Mouse (Mus musculus): ENCODE measurements at regions not wholly inside any gene's neighbourhood (a gene's known extent, or its start where the extent isn't known, plus 50 kb on each side); places are given as distances from the start of the nearest gene placed in this dataset.

- H3K4me3 ChIP-seq (ENCODE audit: low read depth, low read length): no peak overlapping the region
- no peak overlapping the region for H3K9ac ChIP-seq (ENCODE audit: low read depth, low read length)
- H3K4me1 ChIP-seq (ENCODE audit: control insufficient read depth, insufficient read depth, low read length): no peaks in the 10 kb centered on the region
- WGBS: 44% methylated on average over 3 of the region's 3 CpGs
- no peak overlapping the region for H3K4me2 ChIP-seq (ENCODE audit: low read depth, low read length)
- no peaks in the 10 kb centered on the region for H3K9me3 ChIP-seq (ENCODE audit: control insufficient read depth, low read length)
- ATAC-seq (ENCODE audit: low read depth) (no peak), DNase-seq (ENCODE audit: low spot score) (no peak)
- no peak overlapping the region for H3K27ac ChIP-seq (replicated peaks; ENCODE audit: low read depth, low read length)
- H3K27me3 ChIP-seq (replicated peaks; ENCODE audit: control insufficient read depth, insufficient read depth, low read length): no peaks in the 10 kb centered on the region
- no peaks in the 10 kb centered on the region for H3K36me3 ChIP-seq (ENCODE audit: control insufficient read depth, insufficient read depth, low read length)
Observed at GRCm38 (mm10) chr10:97093886-97094285, 385.5 kb upstream of the Dcn start.

- Histone ChIP-seq H3K4me2 (ENCODE audit: low read depth, low read length) (no peak overlapping the region), H3K9me3 (ENCODE audit: control insufficient read depth, low read length) (no peaks in the 10 kb centered on the region), H3K27me3 (replicated peaks; ENCODE audit: control insufficient read depth, insufficient read depth, low read length) (no peaks in the 10 kb centered on the region), H3K36me3 (ENCODE audit: control insufficient read depth, insufficient read depth, low read length) (no peaks in the 10 kb centered on the region), H3K9ac (ENCODE audit: low read depth, low read length) (no peak overlapping the region), H3K27ac (replicated peaks; ENCODE audit: low read depth, low read length) (no peak overlapping the region), H3K4me1 (ENCODE audit: control insufficient read depth, insufficient read depth, low read length) (no peaks in the 10 kb centered on the region), H3K4me3 (ENCODE audit: low read depth, low read length) (no peak overlapping the region)
- 77% methylated on average over 3 of the region's 3 CpGs for WGBS
- ATAC-seq (ENCODE audit: low read depth) (no peak; the same call in 1 of the 2 replicates), DNase-seq (ENCODE audit: low spot score) (no peak)
Observed at GRCm38 (mm10) chr10:97114501-97114900, 364.9 kb upstream of the Dcn start.

- Histone ChIP-seq H3K27ac (replicated peaks; ENCODE audit: low read depth, low read length) (no peak overlapping the region), H3K9me3 (ENCODE audit: control insufficient read depth, low read length) (no peaks in the 10 kb centered on the region), H3K9ac (ENCODE audit: low read depth, low read length) (no peak overlapping the region), H3K4me2 (ENCODE audit: low read depth, low read length) (no peak overlapping the region), H3K4me1 (ENCODE audit: control insufficient read depth, insufficient read depth, low read length) (no peaks in the 10 kb centered on the region), H3K36me3 (ENCODE audit: control insufficient read depth, insufficient read depth, low read length) (no peaks in the 10 kb centered on the region), H3K27me3 (replicated peaks; ENCODE audit: control insufficient read depth, insufficient read depth, low read length) (no peaks in the 10 kb centered on the region), H3K4me3 (ENCODE audit: low read depth, low read length) (no peak overlapping the region)
- WGBS: 67% methylated on average over 1 of the region's 1 CpGs
- DNase-seq (ENCODE audit: low spot score): no peak
- ATAC-seq (ENCODE audit: low read depth): no peak
Observed at GRCm38 (mm10) chr10:97122693-97123092, 356.7 kb upstream of the Dcn start.

- 54% methylated on average over 2 of the region's 2 CpGs for WGBS
- no peak overlapping the region for H3K27ac ChIP-seq (replicated peaks; ENCODE audit: low read depth, low read length)
- no peak for DNase-seq (ENCODE audit: low spot score)
- H3K36me3 ChIP-seq (ENCODE audit: control insufficient read depth, insufficient read depth, low read length): no peaks in the 10 kb centered on the region
- H3K9ac ChIP-seq (ENCODE audit: low read depth, low read length): no peak overlapping the region
- no peak overlapping the region for H3K4me3 ChIP-seq (ENCODE audit: low read depth, low read length)
- no peak overlapping the region for H3K4me2 ChIP-seq (ENCODE audit: low read depth, low read length)
- no peaks in the 10 kb centered on the region for H3K4me1 ChIP-seq (ENCODE audit: control insufficient read depth, insufficient read depth, low read length)
- no peaks in the 10 kb centered on the region for H3K27me3 ChIP-seq (replicated peaks; ENCODE audit: control insufficient read depth, insufficient read depth, low read length)
- no peak for ATAC-seq (ENCODE audit: low read depth)
- no peaks in the 10 kb centered on the region for H3K9me3 ChIP-seq (ENCODE audit: control insufficient read depth, low read length)
Observed at GRCm38 (mm10) chr10:97141561-97141960, 337.8 kb upstream of the Dcn start.

GRCm38 (mm10) chr10:97158561-97159395 is 320.6 kb upstream of the Dcn start:
- DNase-seq (ENCODE audit: low spot score): no peak

GRCm38 (mm10) chr10:97159396-97159760 is 320.0 kb upstream of the Dcn start:
- H3K4me2 ChIP-seq (ENCODE audit: low read depth, low read length): no peak overlapping the region
- DNase-seq (ENCODE audit: low spot score) (no peak), ATAC-seq (ENCODE audit: low read depth) (no peak; the same call in 1 of the 2 replicates)
- H3K4me3 ChIP-seq (ENCODE audit: low read depth, low read length): no peak overlapping the region
- no peaks in the 10 kb centered on the region for H3K27me3 ChIP-seq (replicated peaks; ENCODE audit: control insufficient read depth, insufficient read depth, low read length)
- no peaks in the 10 kb centered on the region for H3K36me3 ChIP-seq (ENCODE audit: control insufficient read depth, insufficient read depth, low read length)
- H3K9ac ChIP-seq (ENCODE audit: low read depth, low read length): no peak overlapping the region
- H3K27ac ChIP-seq (replicated peaks; ENCODE audit: low read depth, low read length): no peak overlapping the region
- H3K4me1 ChIP-seq (ENCODE audit: control insufficient read depth, insufficient read depth, low read length): 0 out of 2 replicates have a peak, but pooled peaks cover 5% of the 10 kb centered on the region
- 71% methylated on average over 1 of the region's 1 CpGs for WGBS
- H3K9me3 ChIP-seq (ENCODE audit: control insufficient read depth, low read length): no peaks in the 10 kb centered on the region

More at GRCm38 (mm10) chr10:97158561-97159395, 320.6 kb upstream of the Dcn start:
- H3K9me3 ChIP-seq (ENCODE audit: control insufficient read depth, low read length): no peaks in the 10 kb centered on the region
- H3K9ac ChIP-seq (ENCODE audit: low read depth, low read length): no peak overlapping the region
- H3K27ac ChIP-seq (replicated peaks; ENCODE audit: low read depth, low read length): no peak overlapping the region
- no peaks in the 10 kb centered on the region for H3K27me3 ChIP-seq (replicated peaks; ENCODE audit: control insufficient read depth, insufficient read depth, low read length)
- H3K36me3 ChIP-seq (ENCODE audit: control insufficient read depth, insufficient read depth, low read length): no peaks in the 10 kb centered on the region
- WGBS: 61% methylated on average over 10 of the region's 11 CpGs
- H3K4me2 ChIP-seq (ENCODE audit: low read depth, low read length): no peak overlapping the region
- H3K4me1 ChIP-seq (ENCODE audit: control insufficient read depth, insufficient read depth, low read length): 0 out of 2 replicates have a peak, but pooled peaks cover 5% of the 10 kb centered on the region
- H3K4me3 ChIP-seq (ENCODE audit: low read depth, low read length): no peak overlapping the region
- no peak; the same call in 1 of the 2 replicates for ATAC-seq (ENCODE audit: low read depth)

GRCm38 (mm10) chr10:97159831-97160575 is 319.4 kb upstream of the Dcn start:
- H3K4me2 ChIP-seq (ENCODE audit: low read depth, low read length): no peak overlapping the region
- WGBS: 51% methylated on average over 10 of the region's 10 CpGs
- H3K27ac ChIP-seq (replicated peaks; ENCODE audit: low read depth, low read length): no peak overlapping the region
- H3K36me3 ChIP-seq (ENCODE audit: control insufficient read depth, insufficient read depth, low read length): no peaks in the 10 kb centered on the region
- H3K4me3 ChIP-seq (ENCODE audit: low read depth, low read length): no peak overlapping the region
- H3K27me3 ChIP-seq (replicated peaks; ENCODE audit: control insufficient read depth, insufficient read depth, low read length): no peaks in the 10 kb centered on the region
- no peaks in the 10 kb centered on the region for H3K9me3 ChIP-seq (ENCODE audit: control insufficient read depth, low read length)
- DNase-seq (ENCODE audit: low spot score) (peak; percentile 56), ATAC-seq (ENCODE audit: low read depth) (peak; percentile 26; the same call in 1 of the 2 replicates)
- 0 out of 2 replicates have a peak, but pooled peaks cover 5% of the 10 kb centered on the region for H3K4me1 ChIP-seq (ENCODE audit: control insufficient read depth, insufficient read depth, low read length)
- H3K9ac ChIP-seq (ENCODE audit: low read depth, low read length): no peak overlapping the region

GRCm38 (mm10) chr10:97160892-97161291 is 318.5 kb upstream of the Dcn start:
- H3K4me1 ChIP-seq (ENCODE audit: control insufficient read depth, insufficient read depth, low read length): 0 out of 2 replicates have a peak, but pooled peaks cover 5% of the 10 kb centered on the region
- H3K9ac ChIP-seq (ENCODE audit: low read depth, low read length): no peak overlapping the region
- H3K9me3 ChIP-seq (ENCODE audit: control insufficient read depth, low read length): no peaks in the 10 kb centered on the region
- H3K27ac ChIP-seq (replicated peaks; ENCODE audit: low read depth, low read length): no peak overlapping the region
- H3K4me2 ChIP-seq (ENCODE audit: low read depth, low read length): no peak overlapping the region
- H3K4me3 ChIP-seq (ENCODE audit: low read depth, low read length): no peak overlapping the region
- no peaks in the 10 kb centered on the region for H3K36me3 ChIP-seq (ENCODE audit: control insufficient read depth, insufficient read depth, low read length)
- H3K27me3 ChIP-seq (replicated peaks; ENCODE audit: control insufficient read depth, insufficient read depth, low read length): no peaks in the 10 kb centered on the region
- 22% methylated on average over 2 of the region's 2 CpGs for WGBS
- ATAC-seq (ENCODE audit: low read depth) (no peak), DNase-seq (ENCODE audit: low spot score) (no peak)
